Mouse (Mus musculus): ENCODE results near the gene Epha2.

Gene Epha2

GRCm38 (mm10) chr4:141304223-141304611 lies 3.2 kb downstream of the Epha2 start:
- DNase-seq, result no peak

DNA sequence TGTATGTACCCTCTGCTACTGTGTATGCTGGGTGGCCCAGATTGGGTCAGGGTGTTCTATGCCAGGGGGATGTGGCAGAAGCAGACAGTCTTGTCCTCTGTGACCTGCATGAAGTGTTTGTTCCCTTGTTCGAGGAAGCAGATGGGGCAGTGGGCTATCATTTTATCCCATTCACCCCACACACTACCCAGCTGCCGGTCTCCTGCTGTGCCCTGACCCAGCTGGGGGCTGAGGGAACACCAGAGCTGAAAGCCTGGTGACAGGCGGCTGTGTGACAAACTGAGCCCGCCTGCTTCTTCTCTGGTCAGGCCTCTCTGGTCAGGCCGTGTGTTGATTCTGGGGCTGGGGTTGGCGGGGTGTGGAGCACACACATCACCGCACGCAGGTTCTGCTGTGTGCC lies 5.0 kb downstream of the Epha2 start:
- DNase-seq, result no peak

DNA sequence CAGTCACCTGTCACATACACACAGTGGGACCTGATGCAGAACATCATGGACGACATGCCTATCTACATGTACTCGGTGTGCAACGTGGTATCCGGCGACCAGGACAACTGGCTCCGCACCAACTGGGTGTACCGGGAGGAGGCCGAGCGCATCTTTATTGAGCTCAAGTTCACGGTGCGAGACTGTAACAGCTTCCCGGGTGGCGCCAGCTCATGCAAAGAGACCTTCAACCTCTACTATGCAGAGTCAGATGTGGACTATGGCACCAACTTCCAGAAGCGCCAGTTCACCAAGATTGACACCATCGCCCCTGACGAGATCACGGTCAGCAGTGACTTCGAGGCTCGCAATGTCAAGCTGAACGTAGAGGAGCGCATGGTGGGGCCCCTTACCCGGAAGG lies 7.3 kb downstream of the Epha2 start:
- DNase-seq, result no peak

GRCm38 (mm10) chr4:141308857-141309772 lies 8.1 kb downstream of the Epha2 start:
- DNase-seq, result no peak

GRCm38 (mm10) chr4:141309773-141310145 lies 8.7 kb downstream of the Epha2 start:
- no peak for DNase-seq

DNA sequence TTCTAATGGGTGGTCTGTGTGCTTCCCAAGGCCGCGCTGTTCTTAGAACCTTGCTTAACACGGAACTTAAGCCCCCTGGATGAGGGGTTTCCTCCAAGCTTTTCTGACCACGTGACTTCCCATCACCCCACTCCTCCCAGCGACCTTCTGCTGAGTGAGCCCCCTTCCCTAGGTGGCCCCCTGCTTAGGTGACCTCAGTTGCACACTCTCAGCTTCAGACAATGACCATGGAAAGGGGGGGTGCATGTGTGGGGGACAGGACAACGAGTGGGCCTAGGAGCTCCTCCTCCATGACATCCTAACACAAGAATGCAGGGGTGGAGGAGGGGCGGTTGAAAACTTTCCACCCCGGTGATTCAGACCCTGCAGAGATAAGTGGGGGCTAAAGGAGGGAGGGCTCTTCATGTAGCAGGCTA lies 9.2 kb downstream of the Epha2 start:
- DNase-seq, result no peak

DNA sequence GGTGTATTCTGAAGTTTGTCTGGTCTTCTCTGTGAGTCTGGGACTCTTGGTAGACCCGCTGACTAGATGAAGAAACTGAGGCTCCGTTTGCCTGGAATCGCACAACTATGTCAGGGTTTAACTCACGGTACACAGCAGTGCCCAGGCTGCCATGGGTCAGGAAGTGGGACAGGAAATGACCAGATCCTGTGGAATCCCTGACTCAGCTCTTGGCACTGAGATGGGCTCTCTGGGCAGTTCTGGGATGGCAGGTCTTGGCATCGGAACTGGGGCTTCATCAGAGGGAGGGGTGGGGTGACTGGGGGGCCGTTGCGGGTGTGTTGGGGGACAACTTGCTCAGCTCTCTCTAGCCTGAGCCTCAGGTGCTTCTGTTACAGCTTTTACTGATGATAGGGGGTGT lies 10.0 kb downstream of the Epha2 start:
- no peak for DNase-seq

GRCm38 (mm10) chr4:141311506-141311905 lies 10.5 kb downstream of the Epha2 start:
- DNase-seq, result no peak

GRCm38 (mm10) chr4:141311908-141312307 lies 10.9 kb downstream of the Epha2 start:
- no peak for DNase-seq

DNA sequence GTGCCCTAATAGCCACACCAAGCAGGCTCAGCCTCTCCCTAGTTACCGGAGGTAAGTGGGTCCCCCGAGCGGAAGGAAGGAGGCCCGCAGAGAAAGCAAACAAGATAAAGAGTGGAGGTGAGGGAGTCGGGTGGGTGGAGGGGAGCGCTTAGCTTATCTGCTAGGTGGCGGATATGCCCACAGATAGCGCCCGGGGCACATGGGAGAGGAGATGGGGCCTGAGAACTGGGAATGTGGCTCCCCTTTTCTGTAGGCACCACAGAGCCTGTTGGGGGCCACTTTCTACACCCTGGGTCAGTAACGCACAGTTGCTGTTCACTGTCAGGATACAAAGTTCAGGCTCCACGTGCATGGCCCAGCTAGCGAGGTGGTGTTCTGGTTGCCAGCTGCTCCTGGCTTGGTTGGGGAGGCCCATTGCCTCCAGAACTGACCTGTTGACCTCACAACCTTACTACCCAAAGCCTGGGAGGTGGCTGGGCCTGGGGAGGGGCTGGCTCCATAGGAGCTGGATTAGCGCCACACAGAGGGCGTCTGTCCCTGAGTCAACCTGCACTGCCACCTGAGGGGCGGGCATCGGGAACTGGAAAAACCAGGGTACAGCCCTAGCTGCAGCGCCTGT lies 11.6 kb downstream of the Epha2 start:
- no peak for DNase-seq

DNA sequence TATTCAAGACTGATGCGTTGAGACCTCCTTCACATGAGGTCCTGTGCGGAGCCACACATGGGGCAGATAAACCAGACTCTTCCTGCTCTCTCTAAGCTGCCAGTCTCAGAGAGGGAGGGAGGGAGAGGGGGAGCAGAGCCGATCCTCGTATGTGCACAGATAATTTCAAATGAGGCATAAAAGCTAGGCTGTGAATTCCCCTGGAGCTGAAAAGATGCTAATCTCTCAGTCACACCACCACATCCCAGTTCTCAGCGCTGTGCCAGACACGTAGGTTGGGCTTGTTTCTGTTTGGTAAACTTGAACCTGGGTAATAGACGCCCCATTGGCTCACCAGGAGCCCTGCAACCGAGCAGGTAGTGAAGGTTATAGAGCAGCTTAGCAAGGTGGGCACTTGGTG lies 12.4 kb downstream of the Epha2 start:
- DNase-seq, result no peak

GRCm38 (mm10) chr4:141313924-141314323 lies 12.9 kb downstream of the Epha2 start:
- DNase-seq, result no peak

DNA sequence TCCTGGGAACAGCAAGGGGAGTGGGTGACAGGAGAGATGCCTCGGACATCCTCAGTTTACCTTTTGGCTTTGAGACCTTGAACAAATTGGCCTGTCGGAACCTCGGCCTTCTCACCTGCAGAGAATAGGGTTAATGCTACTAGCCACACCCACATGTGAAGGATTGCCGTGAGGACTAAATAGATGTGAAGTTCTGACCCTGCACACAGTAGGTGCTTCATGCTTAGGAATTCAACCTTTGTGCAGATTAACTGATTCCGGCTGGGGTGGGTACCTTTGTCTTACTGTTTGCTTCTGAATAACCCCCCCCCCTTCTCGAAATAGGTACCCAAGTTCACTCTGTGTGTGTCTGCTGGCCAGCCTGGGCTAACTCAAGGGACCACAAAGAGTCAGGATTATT lies 13.7 kb downstream of the Epha2 start:
- DNase-seq, result no peak

- DNase-seq, result peak; percentile 53
Measured at GRCm38 (mm10) chr4:141316023-141316422, 15.0 kb downstream of the Epha2 start.

GRCm38 (mm10) chr4:141316498-141317180 lies 15.6 kb downstream of the Epha2 start:
- DNase-seq, result peak; percentile 20

GRCm38 (mm10) chr4:141317914-141318313 lies 16.9 kb downstream of the Epha2 start:
- DNase-seq, result no peak

DNA sequence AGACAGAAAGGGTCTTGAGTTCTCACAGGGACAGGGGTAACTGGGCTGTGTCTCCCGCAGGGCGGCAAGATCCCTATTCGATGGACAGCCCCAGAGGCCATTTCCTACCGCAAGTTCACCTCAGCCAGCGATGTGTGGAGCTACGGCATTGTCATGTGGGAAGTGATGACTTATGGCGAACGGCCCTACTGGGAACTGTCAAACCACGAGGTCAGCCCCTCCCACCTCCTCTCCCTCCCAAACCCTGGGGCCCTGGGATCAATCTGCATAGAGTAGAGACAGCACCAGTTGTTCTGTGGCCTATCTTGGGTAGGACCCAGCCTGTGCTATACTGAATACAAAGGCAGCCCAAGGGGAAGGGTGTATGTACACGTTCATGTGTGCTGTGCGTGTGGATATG lies 21.5 kb downstream of the Epha2 start:
- DNase-seq, result no peak

DNA sequence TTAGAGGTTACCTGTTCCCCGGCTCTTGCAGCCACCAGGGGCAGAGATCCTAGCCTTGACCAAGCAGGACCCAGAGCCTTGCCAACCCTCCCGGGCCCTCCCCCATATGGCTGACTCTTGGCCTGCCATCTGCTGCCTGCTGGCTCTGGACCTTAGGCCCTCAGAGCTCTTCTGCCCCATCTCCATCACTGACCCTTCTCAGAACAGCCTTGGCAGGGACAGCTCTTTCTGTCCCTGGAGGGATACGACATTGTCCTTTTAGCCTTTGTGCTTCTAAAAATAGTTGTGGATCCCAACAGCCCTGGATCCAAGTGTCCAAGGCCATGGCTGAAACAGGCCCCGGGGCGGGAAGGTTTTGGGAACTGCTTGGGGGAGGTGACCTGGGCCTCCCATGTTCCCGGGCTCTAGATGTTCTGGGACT lies 23.7 kb downstream of the Epha2 start:
- peak; percentile 70 for DNase-seq

DNA sequence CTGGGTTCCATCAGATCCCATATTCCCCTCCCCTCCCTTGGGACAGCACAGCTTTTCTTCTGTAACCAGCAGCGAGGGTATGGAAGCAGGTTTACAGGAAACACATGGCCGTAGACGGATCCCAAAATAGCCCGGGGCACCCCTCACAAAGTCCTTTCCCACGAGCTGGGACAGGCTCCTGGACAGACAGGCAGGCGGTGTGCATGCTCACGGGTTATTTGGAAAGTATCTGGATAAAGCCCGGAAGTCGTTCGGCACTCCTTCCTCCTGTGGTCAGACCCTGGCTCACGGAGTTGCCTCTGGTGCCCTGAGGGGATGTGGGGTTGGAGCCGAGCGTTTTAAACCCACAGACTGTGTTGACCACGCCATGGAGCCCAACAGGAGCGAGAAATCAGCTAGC lies 24.6 kb downstream of the Epha2 start:
- no peak for DNase-seq

DNA sequence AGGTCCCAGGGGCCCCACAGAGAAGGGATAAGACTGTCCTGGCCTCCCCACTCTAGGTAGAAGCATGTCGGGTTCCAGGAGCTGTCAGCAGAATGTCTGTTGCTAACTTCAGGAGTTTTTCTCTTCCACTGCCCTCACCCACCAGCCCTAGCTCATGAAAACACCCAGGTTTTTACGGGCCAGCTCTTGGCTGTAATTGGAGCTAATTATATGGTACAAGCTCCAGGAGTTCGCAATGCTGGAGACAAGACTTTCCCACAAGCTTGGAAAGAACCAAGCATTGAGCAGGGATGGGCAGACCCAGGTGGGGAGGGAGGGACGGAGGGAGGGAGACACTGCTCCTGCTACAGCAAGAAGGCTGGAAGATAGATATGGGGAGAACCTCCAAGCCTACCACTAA lies 26.0 kb downstream of the Epha2 start:
- DNase-seq, result no peak

- DNase-seq, result no peak
Measured at GRCm38 (mm10) chr4:141328742-141329141, 27.7 kb downstream of the Epha2 start.

DNA sequence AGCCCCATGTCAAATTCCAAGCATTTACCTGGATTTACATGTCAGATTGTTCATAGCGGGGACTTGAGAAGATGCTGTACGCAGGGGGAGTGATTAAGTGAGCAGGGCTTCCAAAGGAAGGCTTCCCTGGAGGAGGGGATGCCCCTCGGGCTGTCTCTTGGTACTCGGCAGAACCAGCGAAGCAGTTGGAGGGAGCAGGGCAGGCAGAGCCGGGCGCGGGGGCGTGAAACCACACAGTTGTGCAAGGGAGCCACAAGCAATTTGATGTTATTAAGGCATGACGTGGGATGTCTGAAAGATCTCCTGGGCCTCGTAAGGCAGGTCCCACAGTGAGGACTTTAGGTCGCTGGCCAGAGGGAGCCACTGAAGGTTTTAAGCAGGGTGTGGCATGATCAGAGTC lies 28.9 kb downstream of the Epha2 start:
- no peak for DNase-seq

GRCm38 (mm10) chr4:141331446-141331845 lies 30.4 kb downstream of the Epha2 start:
- no peak for DNase-seq

DNA sequence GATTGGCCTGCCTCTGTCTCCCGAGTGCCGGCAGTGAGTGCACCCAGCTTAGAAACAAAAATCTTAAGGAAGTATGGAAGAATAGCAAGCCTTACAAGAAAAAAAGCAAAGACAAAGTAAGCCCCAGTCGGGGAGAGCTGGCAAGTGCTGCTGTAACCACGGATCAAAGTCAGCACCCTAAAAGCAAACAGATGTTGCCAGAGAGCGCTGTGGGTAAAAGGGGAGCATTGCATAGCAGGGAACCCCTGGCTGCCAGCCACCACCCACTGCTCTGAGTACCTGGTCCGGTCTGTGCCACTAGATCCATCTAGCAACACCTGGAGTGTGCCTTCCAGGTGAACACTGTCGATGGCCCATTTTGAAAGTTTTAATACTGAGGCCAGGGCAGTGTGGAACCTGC lies 31.2 kb downstream of the Epha2 start:
- no peak for DNase-seq

Measured in cerebellum, adult 9-11 months (tissue).